Mouse (Mus musculus) lung, postnatal 36 days (tissue): ENCODE measurements around the gene Scrn3.

Source experiments
- DNase-seq: peaks from one replicate; pipeline ENCODE4 v3.0.0; 2022; ENCODE audit warnings: mixed read lengths

The Scrn3 gene

DNA sequence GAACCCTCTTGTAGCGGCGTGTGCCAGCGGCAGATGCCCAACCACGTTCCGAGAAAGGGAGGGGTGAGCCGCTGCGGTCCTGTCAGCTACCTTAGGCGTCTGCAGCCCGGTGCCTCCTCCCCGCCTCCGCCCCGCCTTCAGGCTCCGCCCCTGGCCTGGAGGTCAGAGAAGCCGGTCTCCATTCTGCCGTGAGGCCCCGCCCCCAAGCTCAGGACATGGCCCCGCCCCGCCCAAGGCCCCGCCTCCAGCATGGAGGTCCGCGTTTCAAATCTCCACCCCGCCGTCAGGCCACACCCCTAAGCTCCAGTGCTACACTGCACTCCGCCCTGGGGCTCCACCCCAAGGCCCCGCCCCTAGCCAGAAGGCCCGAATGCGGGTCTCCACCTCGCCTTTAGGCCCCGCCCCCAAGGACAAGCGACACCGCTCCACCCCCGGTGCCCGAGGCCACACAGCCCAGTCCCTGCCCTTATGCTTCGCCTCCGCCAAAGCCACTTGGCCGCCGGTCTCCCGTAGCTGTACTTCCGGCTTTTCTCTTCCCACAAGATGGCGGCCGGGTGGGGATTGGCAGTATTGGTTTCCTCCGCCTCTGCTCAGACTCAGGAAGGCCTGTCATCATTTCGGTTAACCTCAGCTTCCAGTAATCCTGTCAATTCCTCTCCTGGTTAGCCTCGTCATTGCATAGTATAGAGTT lies 74.1 kb downstream of the Scrn3 start, which contains the start of gene Gpr155:
Gene Gpr155, minus strand, starts transcription at position 217 of the 691 bp plus-strand sequence.
- peak; percentile 100 for DNase-seq
